Mouse (Mus musculus): Measurements from ENCODE around the gene Mpig6b.

GRCm38 (mm10) chr17:35097164-35097655 is 31.2 kb upstream of the Mpig6b start:
- no peak for TF ChIP-seq EP300 (IDR thresholded peaks at IDR 0.05; ENCODE audit: low read depth)
- TF ChIP-seq CTCF (IDR thresholded peaks at IDR 0.05; ENCODE audit: low read depth): no peak
